Mouse (Mus musculus) adrenal gland, adult 10 weeks (tissue): ENCODE results near the gene Gm10563. TPM values are rescaled to one million over a fixed set of nuclear protein-coding genes. Genes with fewer than 3 reads are reported as not detected.

Experiments used
- polyA plus RNA-seq: library from polyadenylated mRNA; stranded (reverse); fragments of 350-450 nt; fragmentation: Illumina TruSeq; extraction: RNeasy Lipid Tissue Mini Kit (QIAGEN cat#74804); gene quantifications from one replicate; pipeline ENCODE4 v1.2.3, GENCODE M21; 2014; ENCODE audit warnings: low read depth, low replicate concordance

Gene Gm10563
- not detected for polyA plus RNA-seq

GRCm38 (mm10) chr4:155645308-155645707 is at the start of gene Gm10563:
Gene Gm10563, minus strand, starts transcription at chr4:155645408.

GRCm38 (mm10) chr4:155694111-155694481 is 48.9 kb upstream of the Gm10563 start, which contains the start of gene Fndc10:
Gene Fndc10, plus strand, starts transcription at chr4:155694342.

GRCm38 (mm10) chr4:155668689-155669597 is 23.7 kb upstream of the Gm10563 start, which contains the start of gene Mib2:
Gene Mib2, minus strand, starts transcription at chr4:155669198.

GRCm38 (mm10) chr4:155653086-155653450 is 7.9 kb upstream of the Gm10563 start, which contains the start of gene Mmp23:
Gene Mmp23, minus strand, starts transcription at chr4:155653384.

GRCm38 (mm10) chr4:155624338-155625291 is 20.6 kb downstream of the Gm10563 start, which contains the start of gene Cdk11b:
Gene Cdk11b, plus strand, starts transcription at chr4:155624854.

GRCm38 (mm10) chr4:155601091-155601996 is 43.9 kb downstream of the Gm10563 start, which contains the start of gene Slc35e2:
Gene Slc35e2, plus strand, starts transcription at chr4:155601416.

Other genes starting within 250 kb of the Gm10563 start
- not detected for gene Gabrd, start 247.3 kb downstream of the Gm10563 start, polyA plus RNA-seq
- 0.47 TPM for gene Cfap74, start 236.2 kb downstream of the Gm10563 start, polyA plus RNA-seq
- gene Tmem52, start 176.3 kb downstream of the Gm10563 start, polyA plus RNA-seq: not detected
- 228 TPM for gene Gnb1, start 154.0 kb downstream of the Gm10563 start, polyA plus RNA-seq
- 136 TPM for gene Nadk, start 83.0 kb downstream of the Gm10563 start, polyA plus RNA-seq
- 35.3 TPM for gene Slc35e2, start 44.0 kb downstream of the Gm10563 start, polyA plus RNA-seq
- gene Cdk11b, start 20.6 kb downstream of the Gm10563 start, polyA plus RNA-seq: 72.3 TPM
- 0.82 TPM for gene Mmp23, start 8.0 kb upstream of the Gm10563 start, polyA plus RNA-seq
- 2.4 TPM for gene Mib2, start 23.8 kb upstream of the Gm10563 start, polyA plus RNA-seq
- 2.0 TPM for gene Fndc10, start 48.9 kb upstream of the Gm10563 start, polyA plus RNA-seq
- gene Ssu72, start 59.4 kb upstream of the Gm10563 start, polyA plus RNA-seq: 150 TPM
- not detected for gene Tmem240, start 89.4 kb upstream of the Gm10563 start, polyA plus RNA-seq
- gene Atad3a, start 115.7 kb upstream of the Gm10563 start, polyA plus RNA-seq: 6.4 TPM
- 0.52 TPM for gene Vwa1, start 129.3 kb upstream of the Gm10563 start, polyA plus RNA-seq
- gene Tmem88b, start 140.5 kb upstream of the Gm10563 start, polyA plus RNA-seq: 0.70 TPM
- gene Ankrd65, start 145.0 kb upstream of the Gm10563 start, polyA plus RNA-seq: not detected
- gene Mrpl20, start 157.5 kb upstream of the Gm10563 start, polyA plus RNA-seq: 89.5 TPM
- gene Ccnl2, start 167.1 kb upstream of the Gm10563 start, polyA plus RNA-seq: 83.8 TPM
- gene Aurkaip1, start 185.9 kb upstream of the Gm10563 start, polyA plus RNA-seq: 6.2 TPM
- 58.8 TPM for gene Mxra8, start 194.3 kb upstream of the Gm10563 start, polyA plus RNA-seq
- 2.0 TPM for gene Dvl1, start 202.0 kb upstream of the Gm10563 start, polyA plus RNA-seq
- gene Tas1r3, start 218.0 kb upstream of the Gm10563 start, polyA plus RNA-seq: not detected
- 5.8 TPM for gene Cptp, start 224.0 kb upstream of the Gm10563 start, polyA plus RNA-seq
- gene Ints11, start 224.1 kb upstream of the Gm10563 start, polyA plus RNA-seq: 3.3 TPM
- 1.8 TPM for gene Pusl1, start 246.4 kb upstream of the Gm10563 start, polyA plus RNA-seq
- 0.82 TPM for gene Acap3, start 246.4 kb upstream of the Gm10563 start, polyA plus RNA-seq